In genomic region chr6:100046186-100046990, GRCm38 (mm10) we compare ENCODE assay signal across 10 mouse cellular contexts.
DNase-seq lines count a peak whose midpoint lies in the region; ATAC-seq lines count a peak whose summit lies in the region.
"Had no signal": no experiment of that assay in that cellular context is flagged by ENCODE, and none has a peak within 500 bp of the region (broad histone marks: within the 10 kb centered on the region; RNA-seq: fewer than 3 reads in every experiment).

No protein-coding gene starts in this region.

- H3K4me2 ChIP-seq in hindbrain, embryonic 12.5 days (replicated peaks): peak overlapping the region; percentile 15; the same call in 1 of the 2 replicates
- peak overlapping the region; percentile 7; the same call in 1 of the 2 replicates for H3K4me2 ChIP-seq in midbrain, embryonic 14.5 days (ENCODE audit: low read length)
- H3K4me2 ChIP-seq in kidney, embryonic 16.5 days (replicated peaks; ENCODE audit: low read depth, low read length): no peak overlapping the region

- H3K36me3 ChIP-seq in hindbrain, embryonic 12.5 days: no peaks in the 10 kb centered on the region
- H3K36me3 ChIP-seq in midbrain, embryonic 14.5 days (ENCODE audit: control insufficient read depth, insufficient read depth, low read length): no peaks in the 10 kb centered on the region
- H3K36me3 ChIP-seq in kidney, embryonic 16.5 days (ENCODE audit: insufficient read depth, low read length): no peaks in the 10 kb centered on the region

- 0 out of 2 replicates have a peak overlapping the region, but pooled peaks have one; percentile 17 for H3K27ac ChIP-seq in hindbrain, embryonic 12.5 days
- no peak overlapping the region for H3K27ac ChIP-seq in midbrain, embryonic 14.5 days (replicated peaks; ENCODE audit: low read depth, low read length)
- no peak overlapping the region for H3K27ac ChIP-seq in kidney, embryonic 16.5 days (ENCODE audit: low read length)

- no peak overlapping the region; the same call in 1 of the 2 replicates for H3K9ac ChIP-seq in hindbrain, embryonic 12.5 days
- H3K9ac ChIP-seq in midbrain, embryonic 14.5 days (replicated peaks; ENCODE audit: low read length): no peak overlapping the region
- H3K9ac ChIP-seq in kidney, embryonic 16.5 days (replicated peaks; ENCODE audit: low read length): no peak overlapping the region

- H3K27me3 ChIP-seq in hindbrain, embryonic 12.5 days: peaks cover 82% of the 10 kb centered on the region
- peaks cover 18% of the 10 kb centered on the region; the same call in 1 of the 2 replicates for H3K27me3 ChIP-seq in midbrain, embryonic 14.5 days (ENCODE audit: control insufficient read depth, insufficient read depth, low read length)
- H3K27me3 ChIP-seq in kidney, embryonic 16.5 days (ENCODE audit: insufficient read depth, low read length): peaks cover 12% of the 10 kb centered on the region; the same call in 1 of the 2 replicates

- H3K4me3 ChIP-seq in hindbrain, embryonic 12.5 days: no peak overlapping the region
- H3K4me3 ChIP-seq in midbrain, embryonic 14.5 days (replicated peaks; ENCODE audit: low read depth, low read length): no peak overlapping the region
- no peak overlapping the region for H3K4me3 ChIP-seq in kidney, embryonic 16.5 days (ENCODE audit: low read length)
- H3K4me3 ChIP-seq: myocyte had no signal

- WGBS in hindbrain, embryonic 12.5 days: 17% methylated on average over 12 of the region's 12 CpGs
- 20% methylated on average over 12 of the region's 12 CpGs for WGBS in midbrain, embryonic 14.5 days
- 21% methylated on average over 12 of the region's 12 CpGs for WGBS in kidney, embryonic 16.5 days

- H3K4me1 ChIP-seq in hindbrain, embryonic 12.5 days: peaks cover 13% of the 10 kb centered on the region
- H3K4me1 ChIP-seq in midbrain, embryonic 14.5 days (ENCODE audit: control insufficient read depth, insufficient read depth, low read length): peaks cover 9% of the 10 kb centered on the region
- H3K4me1 ChIP-seq in kidney, embryonic 16.5 days (ENCODE audit: insufficient read depth, low read length): 0 out of 2 replicates have a peak, but pooled peaks cover 4% of the 10 kb centered on the region

- DNase-seq in R1 (ENCODE audit: low read depth, low spot score): peak; percentile 6
- DNase-seq in embryo, embryonic 11 days: peak; percentile 78
- peak; percentile 67 for DNase-seq in midbrain, embryonic 14.5 days
- DNase-seq in cerebellum, adult 9-10 months: no peak
- no peak for DNase-seq in ovary, postnatal 14 days (ENCODE audit: low spot score)
- DNase-seq in kidney, postnatal 25 days: no peak
- DNase-seq: kidney, postnatal 10 days had no signal

- H3K9me3 ChIP-seq in hindbrain, embryonic 12.5 days (replicated peaks): no peaks in the 10 kb centered on the region
- H3K9me3 ChIP-seq in midbrain, embryonic 14.5 days (ENCODE audit: control insufficient read depth, low read length): no peaks in the 10 kb centered on the region
- no peaks in the 10 kb centered on the region for H3K9me3 ChIP-seq in kidney, embryonic 16.5 days (ENCODE audit: low read length)

- ATAC-seq in hindbrain, embryonic 12.5 days (ENCODE audit: low FRiP score): peak; percentile 76
- peak; percentile 48; the same call in 1 of the 2 replicates for ATAC-seq in midbrain, embryonic 14.5 days (ENCODE audit: low FRiP score, low TSS enrichment)
- no peak for ATAC-seq in kidney, embryonic 16.5 days (ENCODE audit: low FRiP score, low TSS enrichment)

Comparison
In these comparisons a context has a peak if more than half of its experiments do, and no peak if none do; other contexts are left out.
1. DNase-seq: peak in R1 (single experiment), embryo, embryonic 11 days (single experiment) and midbrain, embryonic 14.5 days (single experiment); none in cerebellum, adult 9-10 months (single experiment), ovary, postnatal 14 days (single experiment) and kidney, postnatal 25 days (0 of 2).